Mouse (Mus musculus): ENCODE results near the gene Zfp697. TPM values are rescaled to one million over a fixed set of nuclear protein-coding genes. Genes with fewer than 3 reads are reported as not detected.

Gene Zfp697
- polyA plus RNA-seq, 1 experiment from 2014 or later, result 12.2 TPM

DNA sequence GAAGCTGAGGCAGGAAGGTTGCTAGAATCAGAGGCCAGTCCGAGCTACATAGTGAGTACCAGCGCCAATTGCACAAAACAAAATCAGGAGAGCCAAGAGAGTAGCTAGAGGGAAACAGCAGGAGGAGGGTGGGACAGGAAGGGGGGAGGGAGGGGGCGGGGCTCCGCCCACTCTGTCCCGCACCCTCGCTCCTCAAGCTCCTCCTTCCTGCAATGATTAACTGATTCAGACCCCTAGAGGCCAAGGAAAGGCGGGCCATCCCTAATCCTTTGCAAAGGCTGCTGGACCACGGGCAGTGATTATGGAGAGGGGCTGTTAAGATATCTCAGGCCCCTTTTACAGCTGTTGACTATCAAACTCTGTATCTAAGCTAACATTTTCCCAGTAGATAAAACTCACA, 33.6 kb upstream of the Zfp697 start:
- no peaks in the 10 kb centered on the region for H3K36me3 ChIP-seq (ENCODE audit: poor library complexity, severe bottlenecking)
- no peak for ATAC-seq
- H3K4me2 ChIP-seq, result no peak overlapping the region
- H3K4me1 ChIP-seq, result 0 out of 2 replicates have a peak, but pooled peaks cover 2% of the 10 kb centered on the region
- WGBS, result 13% methylated on average over 8 of the region's 8 CpGs
- H3K9ac ChIP-seq, result no peak overlapping the region
- H3K27ac ChIP-seq, result no peak overlapping the region
- H3K9me3 ChIP-seq (replicated peaks), result no peaks in the 10 kb centered on the region
- H3K27me3 ChIP-seq, result no peaks in the 10 kb centered on the region
- no peak overlapping the region for H3K4me3 ChIP-seq

DNA sequence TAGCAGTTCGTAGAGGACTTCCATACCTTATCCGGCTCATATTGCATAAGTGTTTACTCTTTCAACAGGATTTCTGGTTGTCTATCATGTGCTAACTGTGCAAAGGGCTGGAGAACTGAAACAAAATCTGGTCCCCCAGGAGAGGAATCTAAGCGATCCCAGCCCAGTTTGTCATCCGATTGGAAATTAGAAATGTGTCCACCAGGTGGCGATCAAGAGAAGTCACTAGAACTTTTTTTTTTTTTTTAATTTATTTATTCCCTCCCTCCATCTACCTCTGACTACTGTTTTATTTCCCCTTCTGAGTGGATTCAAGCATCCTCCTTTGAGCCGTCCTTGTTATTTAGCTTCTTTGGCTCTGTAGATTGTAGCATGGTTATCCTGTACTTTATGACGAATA, 28.4 kb upstream of the Zfp697 start:
- WGBS, result 32% methylated on average over 7 of the region's 7 CpGs
- Histone ChIP-seq H3K4me3 (no peak overlapping the region), H3K9ac (no peak overlapping the region), H3K9me3 (replicated peaks) (no peaks in the 10 kb centered on the region), H3K36me3 (ENCODE audit: poor library complexity, severe bottlenecking) (no peaks in the 10 kb centered on the region), H3K4me1 (0 out of 2 replicates have a peak, but pooled peaks cover 2% of the 10 kb centered on the region), H3K27me3 (no peaks in the 10 kb centered on the region), H3K4me2 (no peak overlapping the region), H3K27ac (no peak overlapping the region)
- peak; percentile 42; the same call in 1 of the 2 replicates for ATAC-seq

DNA sequence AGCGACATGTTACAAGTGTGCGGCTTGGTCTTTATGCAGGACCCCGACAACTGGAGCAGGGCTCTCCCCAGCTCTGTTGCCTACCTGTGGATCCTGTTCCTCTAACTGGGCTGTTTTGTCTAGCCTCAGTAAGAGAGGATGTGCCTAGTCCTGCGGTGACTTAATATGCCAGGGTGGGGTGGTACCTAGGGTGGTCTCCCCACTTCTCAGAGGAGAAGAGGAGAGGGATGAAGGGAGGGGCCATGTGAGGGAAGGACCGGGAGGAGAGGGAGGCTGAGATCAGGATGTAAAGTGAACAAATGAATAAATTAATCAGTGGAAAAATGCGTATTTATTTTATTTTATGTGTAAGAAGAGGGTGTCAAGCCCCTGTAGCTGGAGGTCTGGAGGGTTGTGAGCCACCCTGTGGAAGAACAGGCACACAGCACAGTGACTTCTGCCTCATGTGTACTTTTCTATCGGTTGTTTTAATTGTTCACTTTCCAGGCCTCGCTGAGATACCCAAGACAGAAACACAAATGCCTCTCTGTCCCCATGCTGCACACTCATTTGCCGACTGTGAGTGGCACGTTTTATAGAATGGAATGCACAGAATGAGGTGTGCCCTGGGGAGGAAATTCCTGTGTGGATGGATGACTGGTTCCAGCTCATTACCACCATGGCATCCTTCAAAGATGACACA, 26.8 kb upstream of the Zfp697 start:
- ATAC-seq, result 0 out of 2 replicates have a peak, but pooled peaks have one; percentile 16
- no peak overlapping the region for H3K4me2 ChIP-seq
- no peaks in the 10 kb centered on the region for H3K27me3 ChIP-seq
- H3K4me1 ChIP-seq, result no peaks in the 10 kb centered on the region
- no peaks in the 10 kb centered on the region for H3K9me3 ChIP-seq (replicated peaks)
- H3K27ac ChIP-seq, result no peak overlapping the region
- no peak overlapping the region for H3K9ac ChIP-seq
- 53% methylated on average over 10 of the region's 10 CpGs for WGBS
- H3K4me3 ChIP-seq, result no peak overlapping the region
- no peaks in the 10 kb centered on the region for H3K36me3 ChIP-seq (ENCODE audit: poor library complexity, severe bottlenecking)

DNA sequence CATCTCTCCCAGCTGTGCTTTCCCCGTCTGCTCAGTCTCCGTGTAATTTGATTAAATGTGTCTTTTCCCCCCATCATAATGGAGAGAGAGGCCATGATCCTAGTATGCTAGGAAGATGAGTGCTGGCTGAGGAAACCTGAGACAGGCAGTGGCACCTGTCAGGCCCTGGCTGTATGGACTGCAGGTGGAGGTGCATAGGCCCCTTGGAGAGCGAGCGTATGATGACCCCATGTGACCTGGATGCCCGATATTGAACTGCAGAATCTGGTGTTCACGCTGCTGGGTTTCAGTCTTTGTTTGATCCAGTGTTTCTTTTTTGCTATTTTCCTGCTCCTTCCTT, 26.3 kb upstream of the Zfp697 start:
- no peak for ATAC-seq
- WGBS, result 63% methylated on average over 6 of the region's 6 CpGs

DNA sequence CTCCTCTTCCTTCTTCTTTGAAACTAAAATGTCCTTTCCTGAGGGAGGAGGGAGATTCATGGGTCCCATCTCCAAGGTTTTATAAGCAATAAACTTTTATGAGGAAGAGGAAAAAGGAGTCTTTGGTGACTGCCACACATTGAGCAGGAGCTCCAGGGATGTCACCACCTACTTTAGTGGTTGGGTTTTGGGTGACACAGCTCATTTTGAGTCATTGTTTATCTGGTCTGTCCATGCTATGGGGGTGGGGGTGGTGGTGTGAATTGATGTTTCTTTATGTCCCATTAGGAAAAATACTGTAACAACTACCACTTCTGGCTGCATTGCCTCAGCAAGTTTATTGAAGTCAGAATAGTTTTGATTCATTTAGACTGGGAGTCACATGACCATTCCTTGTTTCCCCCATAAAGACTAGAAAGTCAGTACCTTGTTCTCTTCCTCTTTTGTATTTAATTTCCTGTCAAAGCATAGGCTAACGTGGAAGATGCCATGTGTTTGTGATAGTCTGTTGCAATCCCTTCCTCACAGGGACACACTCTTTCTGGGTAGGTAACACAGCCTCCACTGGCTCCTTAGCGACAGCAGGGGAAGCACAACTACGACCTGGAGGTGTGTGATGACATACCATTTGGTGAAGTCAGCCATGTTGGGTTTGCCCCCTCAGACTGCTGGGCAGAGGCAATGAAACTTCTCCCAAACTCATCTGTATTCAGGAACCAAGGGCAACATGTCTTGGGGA, 25.5 kb upstream of the Zfp697 start:
- Histone ChIP-seq H3K9me3 (replicated peaks) (no peaks in the 10 kb centered on the region), H3K27me3 (no peaks in the 10 kb centered on the region), H3K9ac (no peak overlapping the region), H3K4me1 (no peaks in the 10 kb centered on the region), H3K27ac (no peak overlapping the region), H3K36me3 (ENCODE audit: poor library complexity, severe bottlenecking) (no peaks in the 10 kb centered on the region), H3K4me3 (no peak overlapping the region), H3K4me2 (no peak overlapping the region)
- 66% methylated on average over 3 of the region's 3 CpGs for WGBS
- no peak for ATAC-seq

More for the DNA sequence above, 26.3 kb upstream of the Zfp697 start:
- Histone ChIP-seq H3K9me3 (replicated peaks) (no peaks in the 10 kb centered on the region), H3K27me3 (no peaks in the 10 kb centered on the region), H3K4me2 (no peak overlapping the region), H3K36me3 (ENCODE audit: poor library complexity, severe bottlenecking) (no peaks in the 10 kb centered on the region), H3K4me3 (no peak overlapping the region), H3K4me1 (no peaks in the 10 kb centered on the region), H3K9ac (no peak overlapping the region), H3K27ac (no peak overlapping the region)

DNA sequence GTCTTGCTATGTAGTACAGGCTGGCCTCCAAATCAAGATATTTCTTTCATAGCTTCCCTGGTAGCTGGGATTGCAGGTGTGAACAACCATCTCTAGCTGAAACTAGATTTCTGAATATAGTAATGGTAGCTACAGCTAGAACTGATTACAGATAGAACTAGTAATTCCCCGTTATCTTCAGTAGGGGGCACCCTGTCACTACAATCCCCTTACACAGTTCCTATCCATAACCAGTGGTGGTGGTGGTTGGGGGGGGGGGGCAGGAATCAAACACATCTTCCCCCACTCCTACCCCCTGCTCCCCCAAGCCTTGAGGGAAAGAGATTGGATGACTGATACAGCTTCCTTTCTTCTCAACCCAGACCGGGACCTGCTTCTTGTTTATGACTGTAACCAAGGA, 19.5 kb upstream of the Zfp697 start:
- WGBS, result 36% methylated on average over 2 of the region's 2 CpGs
- H3K9ac ChIP-seq, result no peak overlapping the region
- H3K9me3 ChIP-seq (replicated peaks), result no peaks in the 10 kb centered on the region
- no peaks in the 10 kb centered on the region for H3K4me1 ChIP-seq
- H3K4me3 ChIP-seq, result no peak overlapping the region
- ATAC-seq, result no peak
- no peak overlapping the region for H3K4me2 ChIP-seq
- H3K36me3 ChIP-seq (ENCODE audit: poor library complexity, severe bottlenecking), result no peaks in the 10 kb centered on the region
- no peak overlapping the region for H3K27ac ChIP-seq
- H3K27me3 ChIP-seq, result no peaks in the 10 kb centered on the region

DNA sequence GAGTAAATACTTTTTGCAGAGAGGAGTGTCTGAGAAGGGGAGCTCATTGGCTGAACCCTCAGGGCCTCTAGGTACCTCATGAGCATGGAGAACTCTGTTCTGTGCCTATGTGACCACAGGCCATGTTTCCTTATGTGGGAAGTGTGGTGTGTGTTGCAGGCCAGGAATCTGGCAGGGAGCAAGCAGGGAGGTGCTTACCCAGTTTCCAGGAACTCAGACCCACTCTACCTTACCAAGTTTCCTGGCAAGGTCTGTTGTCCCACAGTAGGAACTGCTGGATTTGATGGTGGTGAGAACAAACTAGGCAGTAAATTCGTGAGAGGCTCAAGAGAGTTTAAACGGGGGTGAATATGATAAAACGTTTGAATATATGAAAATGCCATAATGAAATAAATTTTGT, 16.2 kb upstream of the Zfp697 start:
- Histone ChIP-seq H3K4me2 (no peak overlapping the region), H3K27ac (no peak overlapping the region), H3K36me3 (ENCODE audit: poor library complexity, severe bottlenecking) (no peaks in the 10 kb centered on the region), H3K4me3 (no peak overlapping the region), H3K4me1 (no peaks in the 10 kb centered on the region), H3K27me3 (no peaks in the 10 kb centered on the region), H3K9ac (no peak overlapping the region), H3K9me3 (replicated peaks) (no peaks in the 10 kb centered on the region)
- WGBS, result 90% methylated on average over 3 of the region's 3 CpGs
- ATAC-seq, result no peak

DNA sequence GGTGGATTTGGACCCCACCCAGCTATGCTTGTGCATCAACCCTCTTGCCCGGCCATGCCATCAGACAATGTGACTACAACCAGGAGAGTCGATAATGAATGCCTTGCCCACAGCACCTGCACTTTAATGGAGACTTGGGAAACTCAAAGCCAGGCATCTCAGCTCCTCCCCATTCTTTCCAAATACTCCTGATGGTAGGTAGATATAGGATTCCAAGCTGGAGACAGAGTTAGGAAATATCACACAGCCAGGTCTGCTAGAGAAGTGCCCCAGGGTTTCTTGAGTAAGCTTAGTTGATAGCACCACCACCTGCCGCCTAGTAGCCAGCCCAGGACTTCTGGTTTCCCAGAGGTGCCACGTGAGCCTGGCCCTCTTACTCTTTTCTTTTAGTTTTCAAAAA, 15.4 kb upstream of the Zfp697 start:
- H3K4me2 ChIP-seq, result no peak overlapping the region
- H3K27me3 ChIP-seq, result no peaks in the 10 kb centered on the region
- no peak for ATAC-seq
- no peaks in the 10 kb centered on the region for H3K36me3 ChIP-seq (ENCODE audit: poor library complexity, severe bottlenecking)
- WGBS, result 80% methylated on average over 4 of the region's 4 CpGs
- H3K4me1 ChIP-seq, result no peaks in the 10 kb centered on the region
- no peak overlapping the region for H3K27ac ChIP-seq
- no peaks in the 10 kb centered on the region for H3K9me3 ChIP-seq (replicated peaks)
- no peak overlapping the region for H3K9ac ChIP-seq
- H3K4me3 ChIP-seq, result no peak overlapping the region

DNA sequence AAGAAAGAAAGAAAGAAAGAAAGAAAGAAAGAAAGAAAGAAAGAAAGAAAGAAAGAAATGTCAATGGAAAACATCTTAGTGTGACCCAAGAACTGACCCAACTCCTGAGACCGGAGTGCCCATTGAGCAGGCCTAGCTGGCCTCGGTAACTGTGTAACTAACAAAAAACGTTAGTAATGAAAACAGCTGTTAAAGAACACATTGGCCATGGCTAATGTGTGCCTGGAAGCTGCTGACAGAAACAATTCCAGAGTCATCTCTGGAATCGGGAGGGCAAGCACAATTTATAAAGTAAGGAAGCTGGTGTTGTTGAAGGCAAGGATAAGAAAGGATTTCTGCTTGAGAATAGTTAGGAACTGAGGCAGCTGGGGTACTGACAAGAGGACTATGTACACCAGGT, 14.0 kb upstream of the Zfp697 start:
- no peak overlapping the region for H3K9ac ChIP-seq

DNA sequence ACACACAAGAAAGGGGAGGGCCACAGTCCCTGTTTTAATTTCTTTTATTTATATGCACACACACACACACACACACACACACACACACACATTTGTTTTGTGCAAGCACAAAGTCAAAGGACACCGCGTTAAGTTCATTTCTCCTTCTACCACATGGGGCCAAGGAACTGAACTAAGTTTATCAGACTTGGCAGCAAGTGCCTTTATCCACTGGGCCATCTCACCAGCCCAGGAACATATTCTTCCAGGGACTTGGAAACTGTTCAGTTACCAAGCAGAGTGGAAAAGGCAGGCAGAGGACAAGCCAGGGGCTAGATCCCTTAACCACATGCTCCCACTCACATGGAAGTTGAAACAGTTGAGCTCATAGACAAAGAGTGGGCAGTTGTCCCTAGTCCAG, 13.5 kb upstream of the Zfp697 start:
- H3K27me3 ChIP-seq, result no peaks in the 10 kb centered on the region
- WGBS, result 96% methylated on average over 2 of the region's 2 CpGs

More for the DNA sequence above, 14.0 kb upstream of the Zfp697 start:
- H3K27me3 ChIP-seq, result no peaks in the 10 kb centered on the region
- no peak overlapping the region for H3K27ac ChIP-seq
- no peak overlapping the region for H3K4me3 ChIP-seq
- H3K4me2 ChIP-seq, result no peak overlapping the region
- H3K36me3 ChIP-seq (ENCODE audit: poor library complexity, severe bottlenecking), result no peaks in the 10 kb centered on the region
- no peak for ATAC-seq
- 75% methylated on average over 4 of the region's 4 CpGs for WGBS
- H3K4me1 ChIP-seq, result no peaks in the 10 kb centered on the region
- H3K9me3 ChIP-seq (replicated peaks), result no peaks in the 10 kb centered on the region

DNA sequence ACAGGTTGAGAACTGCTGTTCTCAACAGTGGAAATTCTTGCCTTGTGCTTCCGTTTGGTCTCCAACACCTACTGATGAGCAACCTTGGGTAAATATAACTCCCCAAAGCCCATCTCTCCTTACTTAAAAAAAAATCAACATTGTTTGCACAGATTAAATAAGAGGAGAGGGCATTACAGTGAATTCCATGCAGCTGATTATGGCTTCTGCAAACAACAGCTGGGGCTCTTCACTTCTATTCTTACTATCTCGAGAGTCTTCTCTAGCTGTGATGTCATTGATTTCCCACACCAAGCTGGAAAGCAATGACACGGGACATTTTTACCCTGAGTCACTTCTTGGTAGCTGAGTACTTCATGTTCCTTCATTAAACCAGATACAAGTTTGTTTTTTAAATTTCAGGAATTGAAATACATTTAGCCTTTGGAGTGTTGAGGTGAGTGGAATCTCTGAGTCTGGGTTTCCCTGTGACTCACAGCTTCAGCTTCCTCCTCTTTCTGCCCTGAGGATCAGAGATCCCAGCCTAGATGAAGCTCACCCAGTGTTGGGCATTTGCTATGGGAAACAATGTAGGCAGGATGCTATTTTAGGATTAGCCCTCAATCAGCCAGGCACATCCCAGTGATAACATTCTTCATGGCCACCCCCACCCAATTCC, 8.1 kb upstream of the Zfp697 start:
- ATAC-seq, result no peak
- WGBS, result 82% methylated on average over 3 of the region's 3 CpGs

More for the DNA sequence above, 13.5 kb upstream of the Zfp697 start:
- Histone ChIP-seq H3K9me3 (replicated peaks) (no peaks in the 10 kb centered on the region), H3K9ac (no peak overlapping the region), H3K4me3 (no peak overlapping the region), H3K4me2 (no peak overlapping the region), H3K27ac (no peak overlapping the region), H3K36me3 (ENCODE audit: poor library complexity, severe bottlenecking) (no peaks in the 10 kb centered on the region), H3K4me1 (no peaks in the 10 kb centered on the region)
- ATAC-seq, result no peak

DNA sequence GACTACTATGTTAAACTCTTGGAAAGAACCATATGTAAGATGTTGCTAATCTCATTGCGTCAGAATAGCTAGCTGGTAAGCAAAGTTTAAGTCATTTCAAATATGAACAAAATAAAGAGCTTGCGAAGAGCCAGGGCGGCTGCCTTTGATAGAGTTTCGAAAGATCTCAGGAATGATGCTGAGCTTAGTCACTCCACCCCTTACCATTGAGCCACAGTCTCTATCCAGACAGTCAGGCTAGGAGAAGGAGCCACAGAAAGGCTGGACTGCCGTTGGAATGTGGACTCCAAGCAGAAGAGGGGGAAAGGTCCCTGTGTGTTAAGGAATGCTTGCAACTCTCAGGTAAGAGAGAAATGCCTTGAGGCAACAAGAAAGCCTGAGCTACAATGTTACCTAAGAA, 7.3 kb upstream of the Zfp697 start:
- H3K36me3 ChIP-seq (ENCODE audit: poor library complexity, severe bottlenecking), result no peaks in the 10 kb centered on the region
- no peak overlapping the region for H3K4me2 ChIP-seq
- no peak overlapping the region for H3K9ac ChIP-seq
- 84% methylated on average over 5 of the region's 5 CpGs for WGBS
- ATAC-seq, result no peak
- H3K4me1 ChIP-seq, result no peaks in the 10 kb centered on the region
- no peak overlapping the region for H3K4me3 ChIP-seq
- H3K27me3 ChIP-seq, result no peaks in the 10 kb centered on the region
- no peaks in the 10 kb centered on the region for H3K9me3 ChIP-seq (replicated peaks)
- no peak overlapping the region for H3K27ac ChIP-seq

More for the DNA sequence above, 8.1 kb upstream of the Zfp697 start:
- Histone ChIP-seq H3K27ac (no peak overlapping the region), H3K9me3 (replicated peaks) (no peaks in the 10 kb centered on the region), H3K9ac (no peak overlapping the region), H3K4me2 (no peak overlapping the region), H3K27me3 (no peaks in the 10 kb centered on the region), H3K36me3 (ENCODE audit: poor library complexity, severe bottlenecking) (no peaks in the 10 kb centered on the region), H3K4me3 (no peak overlapping the region), H3K4me1 (no peaks in the 10 kb centered on the region)

Measured in forebrain, embryonic 13.5 days (tissue).